Mouse (Mus musculus): ENCODE data around the gene Usp46.

GRCm38 (mm10) chr5:74066416-74067115, 1.7 kb downstream of the Usp46 start:
- TF ChIP-seq EP300 (IDR thresholded peaks at IDR 0.05; ENCODE audit: low read depth) (no peak), CTCF (IDR thresholded peaks at IDR 0.05; ENCODE audit: low read depth) (no peak)

Measured in heart, postnatal 0 days (tissue).